Mouse (Mus musculus) ES-Bruce4 (cell line): ENCODE measurements around the gene Kdf1.

Experiments
- CTCF ChIP-seq: IDR thresholded peaks from one replicate; pipeline ENCODE4 v1.8.1; 2011; ENCODE audit warnings: low read depth, low read length
- EP300 ChIP-seq: IDR thresholded peaks from 2 replicates; pipeline ENCODE4 v1.6.1; 2011; ENCODE audit warnings: low read depth, low read length; ENCODE audit not compliant: insufficient read depth
- POLR2A ChIP-seq: IDR thresholded peaks from one replicate; pipeline ENCODE4 v1.8.1; 2011; ENCODE audit warnings: low read length; ENCODE audit not compliant: insufficient read depth

- TF ChIP-seq CTCF (no peak), POLR2A (no peak), EP300 (no peak)
Measured at GRCm38 (mm10) chr4:133557041-133557717, 38.4 kb downstream of the Kdf1 start.
